Mouse (Mus musculus) embryo, embryonic 10.5 days (tissue): ENCODE data around the gene Pop4.

Source experiments
- DNase-seq: peaks from one replicate; pipeline ENCODE4 v3.0.0-alpha.2; 2015; ENCODE audit warnings: low spot score

The Pop4 gene

GRCm38 (mm10) chr7:38219526-38219925, 51.7 kb downstream of the Pop4 start:
- no peak for DNase-seq

GRCm38 (mm10) chr7:38218631-38219367, 52.4 kb downstream of the Pop4 start:
- no peak for DNase-seq

- no peak for DNase-seq
Measured at GRCm38 (mm10) chr7:38217417-38218171, 53.6 kb downstream of the Pop4 start.

- no peak for DNase-seq
Measured at GRCm38 (mm10) chr7:38215697-38216096, 55.5 kb downstream of the Pop4 start.

GRCm38 (mm10) chr7:38215281-38215680, 55.9 kb downstream of the Pop4 start:
- DNase-seq: no peak

- no peak for DNase-seq
Measured at GRCm38 (mm10) chr7:38214473-38215214, 56.6 kb downstream of the Pop4 start.

GRCm38 (mm10) chr7:38212651-38213062, 58.6 kb downstream of the Pop4 start:
- no peak for DNase-seq
